Mouse (Mus musculus) liver, embryonic 14.5 days (tissue): Measurements from ENCODE around the gene Slc4a2.

Experiments used
- CTCF ChIP-seq: IDR thresholded peaks from 2 replicates; pipeline ENCODE4 v1.5.1; 2016; ENCODE audit warnings: antibody characterized with exemption, low read depth, control low read depth
- EP300 ChIP-seq: IDR thresholded peaks from 2 replicates; pipeline ENCODE4 v1.6.1; 2016; ENCODE audit warnings: antibody characterized with exemption, low read depth

- TF ChIP-seq CTCF (no peak), EP300 (no peak)
Measured at GRCm38 (mm10) chr5:24455613-24456012, 32.0 kb downstream of the Slc4a2 start.
